Mouse (Mus musculus): Measurements from ENCODE around the gene Cfap65.

GRCm38 (mm10) chr1:74975936-74976335, 40.5 kb upstream of the Cfap65 start:
- TF ChIP-seq ZNF384 (IDR thresholded peaks at IDR 0.05; ENCODE audit: low read depth, low read length) (no peak), ZC3H11A (IDR thresholded peaks at IDR 0.05; ENCODE audit: borderline replicate concordance, low read depth, low read length) (no peak), HCFC1 (IDR thresholded peaks at IDR 0.05; ENCODE audit: borderline replicate concordance, insufficient read depth, low read length) (no peak), MAFK (IDR thresholded peaks at IDR 0.05; ENCODE audit: insufficient read depth, low read depth, low read length) (no peak)
